Mouse (Mus musculus): ENCODE measurements at regions not wholly inside any gene's neighbourhood (a gene's known extent, or its start where the extent isn't known, plus 50 kb on each side); places are given as distances from the start of the nearest gene placed in this dataset.

DNA sequence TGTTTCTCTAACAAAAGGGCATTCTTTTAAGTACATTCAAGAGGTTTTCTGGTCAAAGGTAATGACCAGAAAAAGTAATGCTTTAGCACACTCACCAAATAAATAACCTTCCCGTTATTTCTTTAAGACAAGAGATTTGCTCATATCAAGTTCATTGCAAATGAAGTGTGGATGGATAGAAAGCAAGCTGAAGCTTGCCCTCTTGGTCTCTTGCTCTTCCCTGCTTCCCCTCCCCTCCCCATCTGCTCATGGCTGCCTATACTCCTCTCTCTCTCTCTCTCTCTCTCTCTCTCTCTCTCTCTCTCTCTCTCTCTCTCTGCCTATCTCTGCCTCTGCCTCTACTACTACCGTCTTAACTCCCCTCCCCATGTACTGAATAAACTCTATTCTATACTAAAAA, 147.7 kb upstream of the Rag2 start:
- TF ChIP-seq CTCF (conservative IDR thresholded peaks at IDR 0.05; ENCODE audit: low read length) (no peak), NANOG (IDR thresholded peaks at IDR 0.05; ENCODE audit: borderline replicate concordance, low read length) (no peak), POU5F1 (IDR thresholded peaks at IDR 0.05; ENCODE audit: borderline replicate concordance, low read length) (no peak)

Data from E14TG2a.4 (cell line).